Mouse (Mus musculus) NIH3T3 (cell line): Measurements from ENCODE around the gene Dhx40.
"Not testable (repeated sequence)": the region's sequence is repeated elsewhere in the genome, so short reads cannot be mapped to it uniquely, and the experiment has no call there.

Experiments used
- DNase-seq: peaks from one replicate; pipeline ENCODE4 v3.0.0-alpha.2; 2012; ENCODE audit warnings: low read depth

Dhx40 gene

DNA sequence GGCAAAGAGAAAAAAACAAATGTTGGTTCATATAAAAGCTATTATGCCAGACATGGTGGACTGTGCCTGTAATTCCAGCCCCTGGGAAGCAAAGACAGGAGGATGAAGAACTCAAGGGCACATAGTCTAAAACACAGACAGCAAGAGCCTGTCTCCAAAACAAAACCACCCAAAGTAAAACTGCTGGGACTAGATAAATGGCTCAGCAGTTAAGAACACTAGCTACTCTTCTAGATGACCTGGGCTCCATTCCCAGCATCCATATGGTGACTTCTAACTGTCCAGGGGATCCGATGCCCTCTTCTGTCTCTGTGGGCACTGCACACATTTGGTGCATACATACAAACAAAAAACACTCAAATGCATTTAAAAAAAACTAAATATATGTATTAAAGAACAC lies 56.5 kb downstream of the Dhx40 start:
- no peak for DNase-seq

- DNase-seq, result no peak
Observed at GRCm38 (mm10) chr11:86749776-86750423, 57.6 kb downstream of the Dhx40 start.

- peak; percentile 14 for DNase-seq
Observed at GRCm38 (mm10) chr11:86745634-86746404, 61.7 kb downstream of the Dhx40 start.

DNA sequence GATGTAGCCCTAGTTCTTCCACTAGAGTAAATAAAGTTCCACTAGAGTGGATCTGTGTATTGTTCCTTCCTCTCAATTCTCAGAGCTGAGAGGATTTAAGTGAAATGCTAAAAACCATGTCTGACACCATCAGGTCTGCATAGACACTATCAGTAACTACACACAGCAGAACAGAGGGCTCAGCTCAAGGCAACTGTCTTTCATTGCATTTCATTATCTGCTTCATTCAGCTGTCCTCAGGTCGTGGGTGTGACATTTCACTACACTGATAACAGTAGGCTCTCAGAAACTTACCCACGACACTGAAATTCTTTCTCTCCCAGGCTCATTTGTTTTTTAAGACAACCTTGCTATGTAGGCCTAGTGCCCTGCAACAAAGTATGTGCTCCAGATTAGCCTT lies 64.9 kb downstream of the Dhx40 start:
- DNase-seq, result no peak

DNA sequence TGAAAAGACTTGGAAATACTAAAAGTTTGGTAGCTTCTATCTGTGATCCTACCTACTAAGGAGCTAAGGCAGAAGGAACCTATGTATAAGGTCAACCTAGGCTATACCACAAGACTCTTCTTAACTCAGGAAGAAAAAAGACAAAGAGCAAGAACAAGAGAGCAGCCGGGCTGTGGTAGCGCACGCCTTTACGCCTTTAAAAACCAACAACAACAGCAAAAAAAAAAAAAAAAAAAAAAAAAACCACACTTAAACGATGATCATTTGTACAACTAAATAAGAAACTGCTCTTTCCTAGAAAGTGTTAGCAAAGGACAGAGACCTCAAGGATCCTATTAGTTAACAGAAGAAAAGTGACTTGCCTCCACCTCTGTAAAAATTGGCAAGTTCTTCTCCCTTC lies 66.0 kb downstream of the Dhx40 start:
- DNase-seq, result no peak

- DNase-seq, result no peak
Observed at GRCm38 (mm10) chr11:86739470-86739869, 68.1 kb downstream of the Dhx40 start.

DNA sequence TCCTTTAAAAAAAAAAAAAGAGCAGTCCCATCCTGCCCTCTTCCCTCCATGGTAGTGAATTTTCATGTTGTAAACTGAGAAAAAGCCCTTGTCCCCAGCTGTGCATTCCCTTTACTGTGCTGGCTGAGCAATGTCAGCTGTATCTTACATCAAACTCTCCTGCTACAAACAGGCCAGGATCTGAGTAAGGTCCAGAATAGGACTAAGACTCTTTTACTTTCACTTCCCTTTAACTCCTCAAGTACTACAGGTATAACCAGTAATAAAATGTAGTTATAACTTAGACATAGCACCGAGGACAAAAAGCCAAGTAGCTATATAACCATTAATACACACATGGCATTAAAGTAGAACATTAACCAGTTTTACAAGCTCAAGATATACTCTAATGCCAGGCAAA lies 68.6 kb downstream of the Dhx40 start:
- DNase-seq, result no peak

- DNase-seq, result not testable (repeated sequence)
Observed at GRCm38 (mm10) chr11:86738308-86738707, 69.2 kb downstream of the Dhx40 start.

GRCm38 (mm10) chr11:86737301-86738000 lies 70.1 kb downstream of the Dhx40 start:
- no peak for DNase-seq

GRCm38 (mm10) chr11:86734993-86735392 lies 72.6 kb downstream of the Dhx40 start:
- DNase-seq, result no peak

DNA sequence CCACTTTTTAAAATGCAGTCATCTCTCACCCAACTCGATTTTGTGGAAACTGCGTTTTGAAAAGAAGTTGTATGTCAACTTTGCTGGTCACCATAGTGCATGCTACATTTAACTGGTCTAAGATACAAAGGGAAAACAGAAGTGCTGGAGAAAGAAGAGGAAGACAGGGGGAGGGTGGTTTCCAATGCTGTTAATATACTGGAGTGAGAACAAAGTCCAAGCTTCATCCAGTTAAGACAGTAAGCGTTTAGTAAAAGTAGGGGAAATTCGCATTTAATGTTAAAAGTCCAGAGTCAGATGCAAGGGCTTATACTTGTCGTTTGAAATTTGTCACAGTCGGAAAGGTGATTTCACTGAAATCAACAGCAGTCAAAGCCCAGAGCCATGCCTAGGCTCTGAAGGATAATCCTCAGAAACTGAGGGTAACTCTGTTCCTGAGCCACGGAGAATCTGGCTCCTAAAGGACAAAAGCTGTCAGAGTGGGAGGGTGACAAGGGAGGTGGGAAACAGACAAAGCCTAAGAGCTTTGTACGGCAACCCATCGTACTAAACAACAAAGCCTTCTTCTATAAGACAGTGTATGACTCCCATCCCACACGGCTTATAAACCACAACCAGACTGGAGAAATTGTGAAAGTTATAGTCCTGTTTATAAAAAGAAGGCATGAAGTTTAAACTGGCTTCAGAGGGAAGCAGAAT lies 73.2 kb downstream of the Dhx40 start:
- DNase-seq, result no peak

DNA sequence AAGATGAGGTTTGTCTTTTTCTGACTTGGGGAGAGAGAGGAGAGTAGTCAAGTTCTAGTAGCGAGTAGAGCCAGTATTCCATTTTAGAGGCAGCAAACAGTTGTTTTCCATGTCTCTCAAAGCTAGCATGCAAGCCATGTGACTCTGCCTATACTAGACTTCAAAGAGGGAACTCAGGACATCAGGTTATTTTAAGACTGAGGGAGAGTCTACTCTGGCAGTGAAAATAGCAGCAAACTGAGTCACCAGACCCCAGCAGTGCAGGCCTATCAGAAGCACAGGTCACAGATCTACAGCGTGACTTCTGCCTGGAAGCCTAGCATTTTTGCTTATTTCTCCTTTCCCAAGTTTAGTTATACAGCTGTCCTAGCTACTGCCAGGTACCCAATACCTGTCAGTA lies 76.1 kb downstream of the Dhx40 start:
- DNase-seq, result peak; percentile 50

DNA sequence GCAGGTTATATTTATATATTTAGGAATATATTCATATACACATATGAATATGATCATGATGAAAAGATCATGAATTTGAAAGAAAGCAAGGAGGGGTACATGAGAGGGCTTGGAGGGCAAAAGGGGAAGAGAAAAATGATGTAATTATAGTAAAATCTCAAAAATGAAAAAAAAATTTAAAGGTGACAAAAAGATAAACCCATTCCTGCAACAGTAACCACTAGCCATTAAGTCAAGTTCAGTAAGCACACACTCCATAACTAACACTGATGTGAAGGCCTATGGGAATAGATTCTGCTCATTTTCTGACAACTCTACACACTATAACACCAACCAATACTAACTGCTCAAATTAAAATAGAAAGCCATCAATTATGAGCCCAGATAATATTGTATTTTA lies 81.9 kb downstream of the Dhx40 start:
- DNase-seq, result no peak

GRCm38 (mm10) chr11:86724982-86725381 lies 82.6 kb downstream of the Dhx40 start:
- DNase-seq, result no peak

- no peak for DNase-seq
Observed at GRCm38 (mm10) chr11:86724004-86724403, 83.5 kb downstream of the Dhx40 start.

GRCm38 (mm10) chr11:86719390-86719789 lies 88.2 kb downstream of the Dhx40 start:
- DNase-seq, result no peak
